Mouse (Mus musculus): ENCODE data around the gene Phldb1. TPM values are rescaled to one million over a fixed set of nuclear protein-coding genes. Genes with fewer than 3 reads are reported as not detected.

The Phldb1 gene
- total RNA-seq, 2 experiments from 2014 or later = 33.5 to 33.9 TPM

DNA sequence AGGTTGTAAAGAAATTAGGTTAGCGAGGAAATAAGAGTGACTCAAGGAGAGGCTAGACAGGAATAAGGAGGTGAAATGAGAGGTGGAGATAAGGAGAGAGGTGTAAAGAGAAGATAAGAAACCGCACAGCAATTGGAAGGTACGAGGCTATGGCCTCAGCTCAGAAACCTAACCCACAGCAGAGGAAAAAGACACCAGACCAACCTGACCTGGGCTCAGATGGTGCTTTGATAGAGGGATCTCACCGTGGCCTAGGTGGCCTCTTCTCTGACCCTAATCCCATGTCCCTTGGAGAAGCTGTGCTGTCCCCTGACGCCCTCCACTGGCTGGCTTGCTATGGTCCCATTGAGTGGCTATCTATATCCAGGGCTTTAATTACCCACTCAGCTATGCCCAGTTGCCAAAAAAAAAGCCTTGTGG is 2.9 kb downstream of the Phldb1 start:
- no peak for DNase-seq

DNA sequence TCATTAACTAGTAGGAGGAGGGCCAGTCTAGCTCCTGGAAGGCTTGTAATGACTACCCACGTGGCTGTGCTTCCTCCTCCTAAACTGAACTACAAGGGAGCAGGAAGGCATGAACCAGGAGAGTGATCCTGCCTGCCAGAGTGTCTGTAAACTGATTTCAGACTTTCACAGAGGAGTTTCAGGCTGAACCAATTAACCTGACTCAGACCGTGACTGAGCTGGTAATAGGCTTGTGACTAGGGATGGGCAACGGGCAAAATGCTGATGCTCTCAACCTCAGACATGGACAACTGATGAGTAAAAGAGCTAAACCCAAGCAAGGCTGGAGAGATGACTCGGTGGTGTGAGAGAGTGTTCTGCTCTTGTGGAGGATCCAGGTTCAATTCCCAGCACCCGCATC is 7.6 kb downstream of the Phldb1 start:
- no peak for DNase-seq
- intact Hi-C loops (cut with DNase I) = no loop called here

More for the DNA sequence above, 2.9 kb downstream of the Phldb1 start:
- intact Hi-C loops (cut with DNase I) = no loop called here

DNA sequence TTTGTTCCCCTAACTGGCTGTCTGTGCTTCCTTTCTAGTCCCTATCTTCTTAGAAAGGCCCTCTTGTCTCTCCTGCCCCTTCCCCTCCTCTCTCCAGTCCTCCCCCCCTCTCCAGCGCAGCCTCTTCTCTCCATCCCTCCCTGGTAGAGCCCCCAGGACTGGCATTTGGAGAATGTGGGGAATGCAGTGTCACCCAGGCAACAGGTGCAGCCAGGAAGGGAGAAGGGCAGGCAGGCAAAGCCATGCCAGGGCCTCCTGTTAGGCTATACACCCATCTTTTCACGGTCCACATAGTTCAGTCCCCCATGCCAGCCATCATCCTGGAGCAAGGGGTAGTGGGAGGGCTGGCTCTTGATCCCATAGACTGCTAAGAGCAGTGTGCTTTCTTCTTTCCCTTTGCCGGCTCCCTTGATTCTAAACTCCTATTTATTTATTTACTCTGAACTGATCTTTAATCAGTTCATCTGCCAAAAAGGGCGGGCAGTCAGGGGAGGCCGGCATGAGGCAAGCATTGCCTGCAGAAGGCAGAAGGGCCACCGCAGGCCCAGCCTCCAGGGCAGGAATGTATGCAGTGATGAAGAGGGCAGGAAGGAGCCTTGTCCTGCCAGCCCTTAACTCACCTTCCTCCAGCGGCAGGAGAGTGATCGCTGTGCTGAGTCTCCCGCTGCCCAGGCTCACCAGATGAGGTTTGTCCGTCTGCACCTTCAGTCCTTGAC is 8.4 kb downstream of the Phldb1 start:
- intact Hi-C loops (cut with DNase I) = no loop called here
- DNase-seq = no peak

DNA sequence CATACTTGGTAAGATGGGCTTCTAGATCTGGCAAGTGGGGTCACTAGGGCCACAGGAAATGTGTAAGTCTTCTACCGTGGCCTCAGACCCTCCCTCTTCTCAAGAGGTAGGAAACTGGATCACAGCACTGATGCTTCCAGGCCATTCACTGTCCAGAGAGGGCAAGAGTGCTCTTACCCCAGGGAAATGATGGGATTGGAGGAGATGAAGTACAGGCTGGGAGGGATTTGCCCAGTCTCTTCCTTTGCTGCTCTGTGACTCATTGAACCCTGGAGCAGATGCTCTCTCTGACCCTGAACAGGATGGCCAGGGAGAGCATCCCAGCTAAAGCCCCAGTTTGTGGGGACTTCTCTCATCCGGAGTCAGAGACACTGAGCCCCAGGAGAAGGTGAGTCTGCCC is 10.3 kb downstream of the Phldb1 start:
- no peak for DNase-seq
- intact Hi-C loops (cut with DNase I) = no loop called here

DNA sequence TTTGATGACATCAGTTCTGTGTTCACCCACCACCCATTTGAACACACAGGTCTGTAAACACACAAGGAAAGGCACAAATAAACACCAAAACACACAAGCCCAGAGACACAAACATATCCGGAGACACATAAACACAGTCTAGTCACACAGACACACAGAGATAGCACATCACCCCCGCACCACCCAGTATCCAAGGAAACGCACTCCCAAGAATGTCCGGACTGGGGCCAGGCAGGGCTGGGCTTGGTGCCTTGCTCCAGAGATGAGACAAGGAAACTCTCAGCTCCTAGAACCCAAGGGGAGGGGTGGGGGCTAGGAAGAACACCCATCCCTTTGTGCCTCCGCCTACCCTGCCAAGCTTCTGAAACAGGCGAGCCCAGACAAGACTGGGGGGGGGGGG is 10.8 kb downstream of the Phldb1 start:
- DNase-seq = peak in 1 of 2 experiments; percentile 76
- intact Hi-C loops (cut with DNase I) = no loop called here

DNA sequence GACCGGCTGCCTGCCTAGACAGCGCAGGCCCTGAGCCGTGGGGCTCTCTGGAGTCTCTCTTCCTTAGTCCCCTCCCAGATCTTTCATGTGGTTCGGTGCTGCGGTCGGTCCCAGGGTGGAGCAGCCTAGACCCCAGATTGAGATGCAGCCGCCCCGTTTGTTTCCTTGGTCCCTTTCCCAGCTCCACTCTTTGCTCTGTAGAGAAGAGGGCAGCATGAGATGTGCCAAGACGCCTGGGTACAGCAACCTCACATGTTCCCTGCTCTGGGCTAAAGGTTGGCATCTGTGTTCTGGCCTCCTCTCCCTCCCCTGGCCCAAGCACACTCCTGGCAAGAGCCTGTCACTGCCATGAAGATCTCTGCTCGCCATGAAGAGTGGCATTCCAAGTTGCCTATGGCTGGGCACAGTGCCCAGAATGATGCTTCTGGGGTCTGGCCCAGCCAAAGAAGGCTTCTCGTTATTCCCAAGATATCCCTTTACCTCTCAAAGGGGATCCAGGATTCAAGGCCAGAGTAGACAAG is 11.4 kb downstream of the Phldb1 start:
- no peak for DNase-seq
- intact Hi-C loops (cut with DNase I) = no loop called here

DNA sequence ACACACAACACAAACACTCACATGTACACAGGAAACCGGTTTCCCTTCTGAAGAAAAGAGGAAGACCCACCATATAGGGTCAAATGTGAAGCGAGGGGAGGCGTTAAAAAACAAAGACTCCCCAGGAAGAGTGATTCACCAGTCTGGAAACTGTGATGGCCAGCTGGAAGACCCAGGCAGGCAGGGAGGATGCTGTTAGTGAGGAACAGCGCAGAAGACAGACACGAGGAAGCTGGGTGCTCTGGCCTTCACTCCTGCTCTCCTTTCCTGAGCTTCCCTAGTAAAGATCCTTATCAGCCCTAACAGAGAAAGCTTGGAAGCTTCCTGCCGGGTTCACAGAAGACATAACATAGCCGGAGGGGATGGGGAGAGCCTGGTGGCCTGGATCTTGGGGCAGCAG is 12.0 kb downstream of the Phldb1 start:
- intact Hi-C loops (cut with DNase I) = no loop called here
- no peak for DNase-seq

DNA sequence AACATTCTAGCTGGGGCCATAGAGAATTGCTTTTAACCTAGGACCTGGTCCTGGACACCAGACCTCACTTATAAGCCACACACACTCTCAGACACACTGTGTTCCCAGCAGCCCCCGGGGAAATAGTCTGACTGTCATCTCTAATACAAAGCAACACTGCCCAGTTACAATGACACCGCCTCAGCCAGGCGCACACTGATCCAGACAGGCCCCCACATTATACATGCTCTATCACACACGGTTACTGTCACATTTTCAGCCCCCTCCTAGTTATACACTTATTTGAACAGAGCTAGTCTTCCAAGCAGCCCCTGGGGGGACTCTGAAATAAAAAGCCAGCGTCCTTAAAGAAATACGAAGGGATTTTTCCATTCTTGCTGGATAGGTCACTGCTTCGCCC is 12.4 kb downstream of the Phldb1 start:
- intact Hi-C loops (cut with DNase I) = no loop called here

DNA sequence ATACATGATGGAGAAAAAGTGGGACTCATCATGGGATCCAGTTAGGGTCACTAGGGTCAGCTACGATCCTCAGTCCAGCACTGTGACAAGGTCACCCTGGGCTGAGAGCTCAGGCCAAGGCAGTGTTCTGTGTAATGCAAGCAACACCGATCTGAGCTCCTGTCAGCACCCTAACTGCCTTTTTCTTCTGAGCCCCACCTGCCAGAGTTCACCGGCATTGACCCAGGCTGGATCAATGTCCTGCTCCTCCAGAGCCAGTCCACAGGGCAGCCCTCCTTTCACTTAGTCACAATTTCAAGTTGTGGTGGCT is 13.2 kb downstream of the Phldb1 start:
- no peak for DNase-seq
- intact Hi-C loops (cut with DNase I) = no loop called here

More for the DNA sequence above, 12.4 kb downstream of the Phldb1 start:
- no peak for DNase-seq

DNA sequence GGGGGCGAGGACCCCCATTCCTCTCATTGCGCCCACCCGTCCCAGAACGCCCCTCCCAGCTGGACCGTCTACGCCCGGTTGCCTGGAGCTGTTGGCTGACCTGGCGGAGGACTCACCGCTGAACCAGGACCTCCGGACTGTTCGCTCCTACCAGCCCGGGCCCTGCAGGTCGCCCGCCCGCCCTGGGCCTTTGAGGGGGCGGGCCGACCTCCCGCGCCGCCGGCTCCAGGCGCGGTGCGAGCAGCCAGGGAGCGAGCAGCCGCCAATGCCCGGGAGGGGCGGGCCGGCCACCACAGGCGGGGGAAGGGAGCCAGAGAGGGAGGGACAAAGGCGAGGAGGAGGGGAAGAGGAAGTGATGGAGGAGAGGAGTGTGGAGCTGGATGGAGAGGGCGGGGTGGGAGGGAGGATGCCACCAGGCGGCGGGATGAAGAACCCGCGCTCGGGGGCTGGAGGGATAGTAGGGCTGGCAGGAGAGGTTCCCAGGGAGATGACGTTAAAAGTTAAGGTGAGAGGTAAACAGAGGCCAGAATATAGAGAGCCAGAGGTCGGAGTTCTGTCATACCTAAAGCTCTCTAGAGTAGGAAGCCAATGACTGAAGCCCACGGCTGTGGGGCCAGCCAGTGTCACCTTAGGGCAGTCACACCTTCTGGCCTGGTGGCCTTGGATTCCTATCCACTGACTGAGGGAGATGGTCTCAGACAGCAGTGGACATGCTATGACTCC is 13.7 kb downstream of the Phldb1 start:
- DNase-seq = peak; percentile 81 to 90
- intact Hi-C loops (cut with DNase I) = no loop called here

DNA sequence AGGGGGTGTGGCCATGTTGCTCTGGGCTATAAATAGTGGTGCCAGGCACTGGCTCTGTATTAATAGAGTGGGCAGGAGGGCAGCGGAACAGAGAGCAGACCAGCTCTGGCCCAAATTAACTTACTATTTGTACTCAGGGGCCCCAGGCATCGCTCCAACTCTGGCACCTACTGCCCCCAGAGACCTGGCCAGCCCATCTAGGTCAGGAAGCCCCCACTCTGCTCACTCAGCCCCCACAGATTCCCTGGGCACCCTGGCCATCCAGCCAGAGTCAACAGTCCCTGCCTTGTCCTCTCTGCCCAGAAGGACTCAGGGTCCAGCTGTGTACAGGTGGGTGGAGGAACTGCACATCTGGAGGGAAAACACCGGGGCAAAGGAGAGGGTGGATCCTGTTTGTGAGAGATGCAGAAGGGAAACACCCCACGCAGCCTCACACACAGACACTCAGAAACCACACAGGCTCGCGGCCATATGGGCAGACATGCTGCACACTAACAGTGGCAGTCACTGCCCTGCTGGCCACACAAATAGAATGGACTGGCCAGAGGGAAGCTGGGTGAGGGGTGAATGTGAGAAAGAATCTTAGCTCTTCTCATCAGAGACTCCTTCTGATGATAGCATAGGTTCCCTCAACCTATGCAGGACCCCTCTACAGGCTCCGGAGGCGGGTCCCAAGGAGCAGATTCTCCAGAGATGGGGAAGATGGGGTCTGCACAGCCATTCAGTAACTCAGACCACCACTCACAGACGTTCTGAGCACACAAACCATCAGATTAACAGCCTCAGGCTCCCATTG is 14.4 kb downstream of the Phldb1 start:
- intact Hi-C loops (cut with DNase I) = no loop called here

DNA sequence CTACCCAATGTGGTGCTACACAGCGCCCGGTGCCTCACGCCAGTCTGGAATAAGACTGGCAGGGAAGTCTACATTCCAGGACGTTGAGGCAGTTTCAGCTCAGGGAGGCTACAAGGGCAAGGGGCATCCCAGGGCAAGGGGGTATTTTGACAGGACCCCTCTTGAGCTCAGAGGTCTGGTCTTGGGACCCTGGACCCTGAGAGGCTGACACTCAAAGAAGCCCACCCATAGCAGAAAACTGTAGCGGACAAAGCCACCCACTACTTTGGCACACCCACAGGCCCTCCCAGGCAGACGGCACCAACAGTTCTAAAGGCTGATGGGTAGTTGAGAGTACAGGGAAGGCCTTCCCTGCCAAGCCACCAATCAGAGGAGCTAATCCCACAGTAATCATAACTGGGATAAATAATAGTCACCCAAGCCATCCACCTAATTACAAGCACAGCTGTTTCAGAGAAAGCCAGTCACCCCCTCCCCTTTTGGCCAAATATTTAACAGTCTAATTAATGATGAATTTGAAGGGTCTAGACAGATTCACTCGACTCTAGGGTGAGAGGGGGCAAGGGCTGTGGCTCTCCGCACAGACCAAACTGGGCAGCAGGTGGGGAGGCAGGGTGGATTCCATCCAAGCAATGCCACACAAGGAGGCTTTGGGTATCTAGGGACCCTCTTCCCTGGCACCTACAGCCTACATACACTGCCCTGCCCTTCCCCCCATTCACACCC is 15.2 kb downstream of the Phldb1 start:
- intact Hi-C loops (cut with DNase I) = no loop called here
- DNase-seq = no peak

More for the DNA sequence above, 14.4 kb downstream of the Phldb1 start:
- peak in 1 of 2 experiments; percentile 37 for DNase-seq

DNA sequence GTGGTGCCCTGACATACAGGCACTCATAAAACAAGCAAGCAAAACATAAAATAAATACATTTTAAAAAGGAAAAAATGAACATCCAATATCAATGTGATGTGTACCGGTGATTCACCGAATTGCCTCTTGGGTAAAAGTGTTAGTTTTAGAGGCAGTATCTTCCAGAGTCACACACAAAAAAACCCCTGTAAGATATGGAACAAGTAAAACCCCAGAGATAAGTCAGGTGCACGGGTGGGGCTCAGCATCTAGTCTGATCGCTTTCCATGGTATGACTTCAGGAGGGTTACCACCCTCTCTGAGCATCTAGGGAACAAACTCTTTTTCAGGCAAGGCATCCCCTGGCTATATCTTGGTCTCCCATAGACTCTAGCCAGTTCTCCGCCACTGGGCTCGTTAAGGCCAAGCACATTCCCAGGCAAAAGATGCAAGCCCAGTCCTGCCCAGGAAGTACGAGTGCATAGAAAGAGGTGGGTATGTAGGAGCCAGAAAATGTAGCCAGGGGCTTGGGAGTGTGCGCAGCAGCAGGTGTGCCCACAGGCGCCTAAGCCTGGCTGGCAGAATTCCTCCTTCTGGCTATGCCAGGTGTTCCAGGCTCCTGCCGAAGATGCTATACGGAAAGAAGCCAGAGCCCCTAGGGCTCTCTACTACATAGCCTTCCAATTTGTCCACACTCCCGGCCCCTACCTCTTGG is 15.9 kb downstream of the Phldb1 start:
- intact Hi-C loops (cut with DNase I) = no loop called here
- DNase-seq = no peak

DNA sequence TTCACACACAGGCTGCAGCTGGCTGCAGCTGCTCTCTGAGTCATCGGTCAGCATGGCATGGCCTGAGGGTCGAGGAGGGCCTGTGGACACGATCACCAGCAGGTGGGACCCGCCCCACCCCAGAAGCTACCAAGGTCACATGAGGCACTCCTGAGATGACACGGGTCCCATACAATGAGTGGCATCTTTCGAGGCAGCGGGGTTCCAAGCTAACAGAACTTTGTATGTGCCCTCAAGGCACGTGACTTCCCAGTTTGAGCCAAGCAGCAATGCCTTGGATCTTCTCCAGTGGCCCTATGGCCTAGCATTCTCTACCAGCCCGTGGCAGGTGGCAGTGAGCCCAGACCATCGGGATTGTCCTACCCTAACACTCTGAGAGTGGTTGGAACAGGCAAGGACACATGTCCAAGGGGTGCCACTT is 17.2 kb downstream of the Phldb1 start:
- intact Hi-C loops (cut with DNase I) = no loop called here
- DNase-seq = no peak

DNA sequence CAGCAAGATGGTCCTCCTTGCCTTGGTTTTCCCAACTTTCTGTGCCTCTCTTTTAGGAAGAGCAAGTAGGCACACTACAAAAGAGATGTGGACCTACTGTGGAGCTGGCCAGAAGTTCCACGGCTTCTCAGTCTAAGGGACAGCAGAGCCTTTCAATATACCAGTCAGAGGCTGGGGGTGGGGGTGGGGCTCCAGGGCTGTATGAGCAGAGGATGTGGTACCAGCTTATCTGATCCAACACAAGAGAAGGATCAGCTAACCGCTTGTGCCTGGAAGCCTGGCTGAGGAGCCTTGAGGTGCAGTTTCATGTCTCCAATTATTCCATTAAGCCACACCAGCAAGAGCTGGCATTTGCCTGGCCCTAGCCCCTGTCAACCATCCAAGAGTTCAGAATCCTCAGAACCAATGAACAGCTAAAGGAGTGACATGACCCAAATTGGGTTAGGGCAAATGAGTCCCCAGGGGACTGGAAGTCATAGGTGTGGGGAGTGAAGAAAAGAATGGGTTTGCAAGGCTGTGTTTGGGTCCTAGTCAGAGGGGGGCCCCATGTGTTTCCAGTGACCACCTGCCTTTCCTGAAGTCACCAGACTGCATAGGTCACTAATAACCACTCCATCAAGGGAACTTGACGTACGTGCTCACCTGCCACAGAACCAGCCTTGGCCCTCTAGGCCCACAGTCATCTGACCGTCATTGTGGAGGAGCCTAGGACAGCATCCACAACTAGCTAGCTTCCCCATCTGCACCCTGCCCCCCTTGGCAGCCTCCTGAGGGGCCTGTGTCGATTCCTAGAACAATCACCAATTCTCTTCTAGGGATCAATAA is 17.8 kb downstream of the Phldb1 start:
- intact Hi-C loops (cut with DNase I) = no loop called here

DNA sequence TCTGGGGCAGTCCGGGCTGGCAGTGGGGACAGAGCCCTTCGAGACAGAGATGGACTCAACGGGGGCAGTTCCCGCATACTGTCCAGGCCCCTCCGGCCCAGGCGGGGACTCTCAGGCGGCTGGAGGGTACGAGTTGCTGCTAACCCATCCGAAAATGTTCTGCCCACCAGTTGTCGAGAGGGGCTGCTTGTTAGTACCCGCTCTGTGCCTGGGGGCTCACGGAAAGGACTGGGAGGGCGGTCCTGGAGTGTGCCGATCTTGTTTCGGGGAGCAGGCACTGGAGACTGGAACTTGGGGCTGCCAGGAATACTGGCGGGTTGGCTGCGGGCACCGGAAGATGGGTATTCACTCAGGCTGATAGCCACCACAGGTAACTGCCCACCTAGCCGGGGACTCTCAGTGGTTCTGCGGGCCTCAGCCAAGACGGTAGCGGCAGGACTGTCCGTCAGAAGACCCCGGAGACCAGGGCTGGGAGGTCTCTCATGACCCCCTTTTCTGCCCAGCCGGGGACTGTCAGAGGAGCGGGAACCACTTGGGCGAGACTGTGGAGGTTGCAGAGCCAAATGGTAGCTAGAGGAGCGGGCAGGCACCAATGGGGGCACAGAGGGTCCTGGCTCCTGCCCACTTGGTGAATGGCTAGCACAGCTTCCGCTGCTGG is 19.2 kb downstream of the Phldb1 start:
- no peak for DNase-seq
- intact Hi-C loops (cut with DNase I) = no loop called here

More for the DNA sequence above, 17.8 kb downstream of the Phldb1 start:
- DNase-seq = no peak

DNA sequence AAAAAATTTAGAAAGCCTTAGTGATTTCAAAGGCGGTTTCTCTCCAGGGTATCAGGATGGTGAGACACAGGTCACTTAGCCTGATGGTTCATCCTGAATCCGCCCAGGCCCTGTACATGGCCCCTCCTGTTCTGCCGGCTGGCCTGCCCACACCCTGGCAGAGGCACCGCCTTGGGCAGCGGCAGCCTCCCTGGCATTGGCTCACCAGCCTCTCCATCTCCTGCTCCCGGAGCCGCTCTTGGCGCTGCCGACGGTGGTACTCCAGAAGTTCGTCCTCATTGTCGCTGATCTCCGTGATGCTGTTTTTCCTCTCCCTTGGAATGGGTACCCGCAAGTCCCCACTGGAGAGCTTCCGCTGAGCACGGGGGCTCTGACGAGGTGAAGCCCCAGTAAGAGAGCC is 19.9 kb downstream of the Phldb1 start:
- intact Hi-C loops (cut with DNase I) = no loop called here
- DNase-seq = no peak

DNA sequence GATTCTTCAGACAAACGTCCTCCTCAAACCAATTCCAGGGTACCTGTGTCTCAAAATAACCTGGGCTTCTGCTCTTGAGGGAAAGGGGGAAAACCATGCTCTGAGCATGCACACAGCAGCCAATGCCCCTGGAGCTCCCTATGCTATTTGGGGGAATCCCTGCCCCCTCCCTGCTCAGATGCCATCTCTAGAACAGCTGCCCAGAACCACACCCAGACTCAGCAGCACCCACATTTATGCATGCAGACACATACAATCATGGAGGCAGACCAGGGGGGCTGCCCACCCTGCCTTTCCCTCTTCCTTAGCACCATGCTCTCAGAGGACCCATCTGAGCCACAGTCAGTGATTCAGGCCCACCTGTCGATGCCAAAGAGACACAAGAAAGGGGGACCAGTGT is 21.4 kb downstream of the Phldb1 start:
- intact Hi-C loops (cut with DNase I) = no loop called here
- no peak for DNase-seq

DNA sequence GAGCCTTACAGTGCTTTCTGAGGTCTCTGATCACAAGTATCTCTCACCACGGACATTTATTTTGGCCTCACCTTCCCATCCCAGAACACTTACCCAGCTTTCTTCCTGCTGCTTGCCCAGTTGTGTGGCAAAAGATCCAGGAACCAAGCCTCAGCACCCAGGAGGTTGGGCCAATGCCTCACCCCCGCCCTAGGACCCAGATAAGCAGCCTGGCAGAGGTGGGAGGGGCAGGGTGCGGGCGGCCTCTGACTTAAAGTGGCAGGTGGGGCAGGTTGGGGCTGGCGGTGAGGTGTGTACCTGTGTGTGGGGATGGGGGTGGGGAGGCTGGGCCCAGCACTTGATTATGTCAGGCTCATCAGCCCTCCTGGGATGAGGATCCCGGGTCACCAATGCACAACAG is 21.9 kb downstream of the Phldb1 start:
- DNase-seq = no peak
- intact Hi-C loops (cut with DNase I) = no loop called here
